Mouse (Mus musculus) kidney, adult 2 months (tissue): ENCODE data around the gene Sept4.
A peak's percentile ranks its signal among the peaks of the same experiment; 100 is the strongest.

Experiments
- CTCF ChIP-seq: fragments of 200-500 bp; conservative IDR thresholded peaks from 2 replicates; pipeline ENCODE4 v1.5.1; 2011; ENCODE audit warnings: low read depth, mild to moderate bottlenecking, control low read depth, low read length, moderate library complexity, mixed read lengths; ENCODE audit not compliant: insufficient read depth, insufficient read length
- POLR2A ChIP-seq: fragments of 200-500 bp; IDR thresholded peaks from one replicate; pipeline ENCODE4 v1.6.1; 2011; ENCODE audit warnings: low read depth, low read length, control low read depth

DNA sequence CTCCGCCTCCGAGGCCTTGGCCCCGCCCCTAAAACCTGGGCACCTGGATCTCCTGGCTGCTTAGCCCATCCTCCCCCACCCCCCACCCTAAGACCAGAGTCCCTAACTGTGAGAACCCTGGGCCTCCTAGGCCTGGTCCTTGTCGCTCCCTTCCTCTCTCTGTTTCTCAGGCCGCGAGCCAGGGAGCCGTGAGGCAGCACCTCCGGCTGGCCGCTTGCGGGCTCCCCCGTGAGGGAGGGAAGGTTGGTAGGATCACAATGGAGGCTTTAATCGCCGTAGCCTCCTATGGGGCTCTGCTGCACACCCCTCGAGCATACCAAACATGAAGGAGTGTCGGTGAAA is 23.6 kb downstream of the Sept4 start:
- 0 out of 2 replicates have a peak, but pooled peaks have one; percentile 1 for TF ChIP-seq CTCF
- peak; percentile 2 for TF ChIP-seq POLR2A
